Mouse (Mus musculus) inflammation-experienced regulatory T-cells, adult 16 weeks (primary cell): ENCODE results near the gene Zscan26. TPM values are rescaled to one million over a fixed set of nuclear protein-coding genes. Genes with fewer than 3 reads are reported as not detected.

Experiments used
- polyA plus RNA-seq: library from polyadenylated mRNA; unstranded; fragments of 100-300 nt; shearing (Covaris generic); gene quantifications from one replicate; pipeline ENCODE4 v1.2.1, GENCODE M21; 2017

Gene Zscan26
- 12.8 TPM for polyA plus RNA-seq

DNA sequence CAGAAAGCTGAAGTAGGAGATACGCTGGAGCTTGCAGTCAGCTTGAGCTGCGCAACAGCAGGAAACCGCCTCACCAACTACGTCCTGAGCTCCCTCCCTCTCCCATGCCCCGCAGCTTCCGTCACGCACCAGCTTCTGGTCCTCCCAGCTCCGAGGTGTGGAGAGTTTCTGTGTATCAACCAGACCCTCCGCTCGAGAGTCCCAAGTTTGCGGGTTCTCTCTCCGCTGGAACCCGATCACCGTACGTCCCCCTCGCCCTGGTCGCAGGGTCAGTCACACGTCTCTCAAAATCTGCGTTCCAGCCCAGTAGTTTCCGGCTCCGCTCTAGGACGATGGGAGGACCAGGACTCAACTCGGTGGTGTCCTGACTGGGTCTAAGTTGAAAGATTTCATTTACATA is at the start of gene Zscan26:
Gene Zscan26 (minus strand): TSS at position 282 of the 400 bp plus-strand sequence.

GRCm38 (mm10) chr13:21501182-21501581 is 47.7 kb upstream of the Zscan26 start, which contains the start of gene Gm11273:
Gene Gm11273, minus strand, starts transcription at chr13:21501418.

GRCm38 (mm10) chr13:21495080-21495479 is 41.5 kb upstream of the Zscan26 start, which contains the start of gene AK157302:
Gene AK157302, plus strand, starts transcription at chr13:21495223.

DNA sequence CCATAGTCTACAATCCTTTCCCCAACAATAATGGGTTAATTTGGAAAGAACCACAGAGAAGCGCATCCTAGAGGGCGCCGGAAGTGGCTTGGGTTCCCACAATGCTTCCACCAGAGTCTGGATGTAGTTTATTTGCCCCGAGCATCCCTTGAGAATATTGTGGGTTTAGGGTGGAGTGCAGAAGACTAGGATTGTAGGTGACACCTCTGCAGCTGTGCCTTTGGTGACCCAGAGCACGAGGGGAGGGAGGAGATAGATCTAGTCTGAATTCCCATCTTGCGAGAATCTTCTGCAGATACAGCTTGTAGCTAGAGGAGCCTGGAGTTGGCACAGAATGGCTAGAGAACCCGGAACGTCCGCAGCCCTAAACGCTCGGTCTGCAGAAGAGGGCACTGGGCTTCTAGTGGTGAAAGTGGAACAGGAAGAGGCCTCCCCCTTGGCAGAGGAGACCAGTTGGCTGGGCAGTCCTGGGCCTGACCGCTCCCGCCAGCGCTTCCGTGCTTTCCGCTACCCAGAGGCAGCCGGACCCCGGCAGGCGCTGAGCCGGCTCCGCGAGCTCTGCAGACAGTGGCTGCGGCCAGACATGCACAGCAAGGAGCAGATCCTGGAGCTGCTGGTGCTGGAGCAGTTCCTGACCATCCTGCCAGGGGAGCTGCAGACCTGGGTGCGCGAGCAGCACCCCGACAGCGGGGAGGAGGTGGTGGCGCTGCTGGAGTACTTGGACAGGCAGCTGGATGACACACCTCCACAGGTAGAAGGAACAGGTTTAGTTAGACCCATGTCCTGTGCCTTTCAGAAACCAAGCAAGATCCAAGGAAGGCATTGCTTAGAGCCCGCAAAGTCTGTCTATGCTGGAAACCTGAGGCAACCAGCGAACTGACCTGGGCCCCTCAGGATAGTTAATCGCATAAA is 25.5 kb upstream of the Zscan26 start, which contains the start of the genes Zkscan4 and Gm10065:
Gene Zkscan4 (plus strand): TSS at position 149 of the 912 bp plus-strand sequence.
Gene Gm10065 (minus strand): TSS at position 683 of the 912 bp plus-strand sequence.

DNA sequence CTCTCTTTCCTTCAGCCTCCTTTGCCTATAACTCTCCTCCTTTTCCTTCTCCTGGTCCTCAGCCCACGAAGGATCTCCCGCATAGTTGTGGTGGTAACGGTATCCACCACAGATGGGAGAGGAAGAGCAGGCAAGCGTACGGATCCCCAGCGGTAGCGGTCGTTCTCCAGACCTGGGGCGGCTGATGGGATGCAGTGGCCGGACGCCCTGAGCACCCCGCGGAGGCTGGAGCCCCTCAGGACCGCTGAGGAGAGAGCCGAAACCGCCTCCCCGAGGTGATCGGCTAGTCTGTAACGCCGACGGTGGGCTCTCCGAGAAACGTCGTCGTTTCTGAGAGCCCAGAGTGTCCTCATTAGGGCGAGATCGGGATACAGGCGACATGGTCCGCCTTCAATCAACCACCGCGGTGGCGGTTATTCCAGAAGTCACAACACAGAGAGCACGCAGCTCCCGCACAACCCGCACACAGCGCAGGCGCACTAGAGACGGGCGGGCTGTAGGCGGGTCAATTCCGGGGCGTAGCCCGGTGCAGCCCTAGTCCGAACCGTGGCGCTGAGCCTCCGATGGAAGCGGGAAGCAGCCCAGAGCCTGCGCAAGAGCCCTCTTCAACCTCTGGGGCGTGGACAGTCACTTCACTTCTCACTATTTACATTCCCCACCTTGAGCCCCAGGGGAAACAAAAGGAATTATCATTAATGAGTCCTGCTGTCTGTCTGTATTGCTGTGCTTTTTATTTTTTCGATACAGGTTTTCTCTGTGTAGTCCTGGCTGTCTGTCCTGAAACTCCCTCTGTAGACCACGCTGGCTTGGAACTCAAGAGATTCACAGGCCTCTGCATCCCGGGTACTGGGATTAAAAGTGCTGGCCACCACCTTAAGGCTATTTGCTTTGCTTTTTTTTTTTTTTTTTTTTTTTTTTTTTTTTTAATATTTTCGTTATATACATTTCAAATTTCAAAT is 14.8 kb upstream of the Zscan26 start, which contains the start of gene Nkapl:
Gene Nkapl (minus strand): TSS at position 449 of the 959 bp plus-strand sequence.

GRCm38 (mm10) chr13:21440503-21441206 is 12.9 kb downstream of the Zscan26 start, which contains the start of gene Pgbd1:
Gene Pgbd1, minus strand, starts transcription at chr13:21441058.

DNA sequence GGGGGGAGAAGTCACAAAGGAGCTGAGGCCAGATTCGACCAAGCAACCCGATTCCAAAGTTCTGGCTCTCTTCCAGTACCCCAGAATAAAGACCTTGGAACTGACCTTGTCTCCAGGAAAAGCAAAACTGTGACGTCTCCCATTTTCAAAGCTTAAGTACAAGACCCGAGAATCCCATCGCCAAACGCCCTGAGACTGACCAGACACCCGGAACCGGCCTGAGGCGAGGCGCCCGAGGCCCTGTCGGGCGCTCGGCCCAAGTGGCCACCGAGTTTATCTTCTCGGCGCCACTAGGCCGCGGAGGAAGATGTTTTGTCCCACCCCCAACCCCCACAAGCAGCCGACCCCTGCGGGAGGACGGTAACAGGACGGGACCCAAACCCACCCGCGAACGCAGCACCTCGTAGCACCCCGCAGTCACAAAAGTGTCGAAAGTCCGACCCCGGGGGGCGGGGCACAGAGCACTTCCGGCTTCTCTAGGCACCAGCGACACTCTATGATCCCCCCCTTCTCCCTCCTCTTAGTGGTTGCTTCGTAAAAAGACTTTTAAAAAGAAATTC is 51.2 kb downstream of the Zscan26 start, which contains the start of gene Zkscan3:
Gene Zkscan3 (minus strand): TSS at position 469 of the 560 bp plus-strand sequence.

Other genes with a start within 250 kb of the Zscan26 start
- not detected for gene Gpx5, start 161.0 kb downstream of the Zscan26 start, polyA plus RNA-seq
- not detected for gene Gpx6, start 141.6 kb downstream of the Zscan26 start, polyA plus RNA-seq
- gene Olfr1367, start 106.8 kb downstream of the Zscan26 start, polyA plus RNA-seq = not detected
- gene Zscan12, start 90.9 kb downstream of the Zscan26 start, polyA plus RNA-seq = 15.3 TPM
- gene Zkscan3, start 51.0 kb downstream of the Zscan26 start, polyA plus RNA-seq = 74.5 TPM
- 0.96 TPM for gene Pgbd1, start 12.7 kb downstream of the Zscan26 start, polyA plus RNA-seq
- gene Nkapl, start 14.8 kb upstream of the Zscan26 start, polyA plus RNA-seq = 0.20 TPM
- gene Zkscan4, start 25.2 kb upstream of the Zscan26 start, polyA plus RNA-seq = not detected
- not detected for gene Gm10065, start 25.7 kb upstream of the Zscan26 start, polyA plus RNA-seq
- gene AK157302, start 41.5 kb upstream of the Zscan26 start, polyA plus RNA-seq = not detected
- 11.1 TPM for gene Gm11273, start 47.7 kb upstream of the Zscan26 start, polyA plus RNA-seq
- gene Zkscan8, start 77.4 kb upstream of the Zscan26 start, polyA plus RNA-seq = 10.4 TPM
- not detected for gene Olfr1366, start 89.1 kb upstream of the Zscan26 start, polyA plus RNA-seq
- 0.20 TPM for gene Olfr1535, start 106.2 kb upstream of the Zscan26 start, polyA plus RNA-seq
- not detected for gene Olfr1364, start 128.0 kb upstream of the Zscan26 start, polyA plus RNA-seq
- gene Olfr1362, start 160.3 kb upstream of the Zscan26 start, polyA plus RNA-seq = not detected
- not detected for gene Olfr11, start 188.8 kb upstream of the Zscan26 start, polyA plus RNA-seq
- gene Olfr1361, start 209.7 kb upstream of the Zscan26 start, polyA plus RNA-seq = not detected
- not detected for gene Olfr1360, start 223.7 kb upstream of the Zscan26 start, polyA plus RNA-seq
- gene Olfr1359, start 244.4 kb upstream of the Zscan26 start, polyA plus RNA-seq = not detected